ENCODE assay signal across 15 mouse cellular contexts in the genomic region with DNA sequence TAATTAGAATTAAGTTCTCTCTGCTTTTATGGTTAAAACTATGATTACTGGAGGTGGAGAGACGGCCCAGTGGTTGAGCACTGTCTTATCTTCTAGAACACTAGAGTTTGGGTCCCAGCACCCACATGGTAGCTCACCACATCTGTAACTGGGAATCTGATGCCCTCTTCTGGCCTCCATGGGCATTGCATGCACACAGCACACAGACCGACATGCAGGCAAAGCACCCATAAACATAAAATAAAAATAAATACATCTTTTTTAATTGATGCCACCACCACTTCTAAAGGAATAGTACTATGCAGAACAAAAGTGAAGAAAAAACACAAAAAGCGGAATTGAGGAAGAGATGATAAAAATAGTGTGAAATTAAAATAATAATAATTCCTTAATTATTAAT.
DNase-seq lines count a peak whose midpoint lies in the region; ATAC-seq and TF ChIP-seq lines count a peak whose summit lies in the region.
"Had no signal": no experiment of that assay in that cellular context is flagged by ENCODE, and none has a peak within 500 bp of the region (broad histone marks: within the 10 kb centered on the region; RNA-seq: fewer than 3 reads in every experiment).

No protein-coding gene starts in this region.

- no peak overlapping the region for H3K4me2 ChIP-seq in intestine, postnatal 0 days (replicated peaks; ENCODE audit: low read depth)
- no peak overlapping the region for H3K4me2 ChIP-seq in intestine, embryonic 15.5 days (replicated peaks)
- H3K4me2 ChIP-seq in midbrain, postnatal 0 days (ENCODE audit: low read depth, low read length, poor library complexity, severe bottlenecking): no peak overlapping the region
- H3K4me2 ChIP-seq in midbrain, embryonic 14.5 days (ENCODE audit: low read length): no peak overlapping the region

- no peaks in the 10 kb centered on the region for H3K9me3 ChIP-seq in intestine, postnatal 0 days (ENCODE audit: control insufficient read depth)
- H3K9me3 ChIP-seq in intestine, embryonic 15.5 days: no peaks in the 10 kb centered on the region
- H3K9me3 ChIP-seq in midbrain, postnatal 0 days (ENCODE audit: low read length): no peaks in the 10 kb centered on the region
- peaks cover 2% of the 10 kb centered on the region; the same call in 1 of the 2 replicates for H3K9me3 ChIP-seq in midbrain, embryonic 14.5 days (ENCODE audit: control insufficient read depth, low read length)

- H3K36me3 ChIP-seq in intestine, postnatal 0 days (ENCODE audit: control insufficient read depth, insufficient read depth): no peaks in the 10 kb centered on the region
- no peaks in the 10 kb centered on the region for H3K36me3 ChIP-seq in intestine, embryonic 15.5 days
- H3K36me3 ChIP-seq in midbrain, postnatal 0 days (ENCODE audit: insufficient read depth, low read length): no peaks in the 10 kb centered on the region
- H3K36me3 ChIP-seq in midbrain, embryonic 14.5 days (ENCODE audit: control insufficient read depth, insufficient read depth, low read length): no peaks in the 10 kb centered on the region
- H3K36me3 ChIP-seq in small intestine, adult 2 months (ENCODE audit: control insufficient read depth, insufficient read depth, low read length): no peaks in the 10 kb centered on the region

- H3K4me3 ChIP-seq in intestine, postnatal 0 days (ENCODE audit: low read depth, low read length): no peak overlapping the region
- H3K4me3 ChIP-seq in intestine, embryonic 15.5 days (replicated peaks): no peak overlapping the region
- H3K4me3 ChIP-seq in midbrain, postnatal 0 days (ENCODE audit: low read depth, low read length): no peak overlapping the region
- H3K4me3 ChIP-seq in midbrain, embryonic 14.5 days (replicated peaks; ENCODE audit: low read depth, low read length): no peak overlapping the region
- no peak overlapping the region for H3K4me3 ChIP-seq in small intestine, adult 2 months (ENCODE audit: low read depth, low read length)
- H3K4me3 ChIP-seq: left cerebral cortex, adult 2 months had no signal

- TF ChIP-seq POLR2A in small intestine, adult 2 months (IDR thresholded peaks at IDR 0.05; ENCODE audit: low read depth, low read length): no peak

- peak; percentile 38; the same call in 1 of the 2 replicates for TF ChIP-seq CTCF in intestine, postnatal 0 days (IDR thresholded peaks at IDR 0.05; ENCODE audit: low read depth)
- TF ChIP-seq CTCF in midbrain, postnatal 0 days (IDR thresholded peaks at IDR 0.05): peak; percentile 30; the same call in 1 of the 2 replicates
- TF ChIP-seq CTCF in small intestine, adult 2 months (IDR thresholded peaks at IDR 0.05; ENCODE audit: extremely low read depth, insufficient read length, insufficient replicate concordance, low read depth, low read length): 0 out of 2 replicates have a peak, but pooled peaks have one; percentile 6

- H3K4me1 ChIP-seq in intestine, postnatal 0 days (replicated peaks; ENCODE audit: control insufficient read depth, insufficient read depth, low read length): no peaks in the 10 kb centered on the region; the same call in 1 of the 2 replicates
- peaks cover 10% of the 10 kb centered on the region for H3K4me1 ChIP-seq in intestine, embryonic 15.5 days (replicated peaks)
- H3K4me1 ChIP-seq in midbrain, postnatal 0 days (ENCODE audit: insufficient read depth, low read length): peaks cover 3% of the 10 kb centered on the region; the same call in 1 of the 2 replicates
- H3K4me1 ChIP-seq in midbrain, embryonic 14.5 days (ENCODE audit: control insufficient read depth, insufficient read depth, low read length): no peaks in the 10 kb centered on the region
- H3K4me1 ChIP-seq in small intestine, adult 2 months (ENCODE audit: control insufficient read depth, insufficient read depth, insufficient read length, low read length): no peaks in the 10 kb centered on the region; the same call in 1 of the 2 replicates

- no peak for DNase-seq in midbrain, postnatal 0 days (ENCODE audit: low spot score)
- DNase-seq in midbrain, embryonic 14.5 days: no peak
- peak; percentile 44 for DNase-seq in ES-CJ7 (ENCODE audit: low read depth, low spot score)
- DNase-seq in thymus, postnatal 10 days (ENCODE audit: low spot score in 2 of 2): no peak
- DNase-seq: cerebellum, postnatal 10 days; heart, postnatal 36 days; lung, postnatal 4 days; thymus, adult 18-20 months had no signal

- 98% methylated on average over 3 of the region's 3 CpGs for WGBS in intestine, postnatal 0 days
- WGBS in intestine, embryonic 15.5 days: 97% methylated on average over 3 of the region's 3 CpGs
- WGBS in midbrain, postnatal 0 days: 96% methylated on average over 3 of the region's 3 CpGs
- 96% methylated on average over 3 of the region's 3 CpGs for WGBS in midbrain, embryonic 14.5 days
- 95% methylated on average over 3 of the region's 3 CpGs for WGBS in small intestine, adult 2 months

- H3K27ac ChIP-seq in intestine, postnatal 0 days (ENCODE audit: low read depth, low read length): no peak overlapping the region
- H3K27ac ChIP-seq in intestine, embryonic 15.5 days: no peak overlapping the region
- H3K27ac ChIP-seq in midbrain, postnatal 0 days (ENCODE audit: low read depth, low read length): no peak overlapping the region
- H3K27ac ChIP-seq in midbrain, embryonic 14.5 days (replicated peaks; ENCODE audit: low read depth, low read length): no peak overlapping the region
- H3K27ac ChIP-seq in small intestine, adult 2 months (ENCODE audit: insufficient read depth, low read depth, low read length): no peak overlapping the region
- H3K27ac ChIP-seq: left cerebral cortex, adult 2 months had no signal

- ATAC-seq in intestine, postnatal 0 days: no peak
- no peak for ATAC-seq in intestine, embryonic 15.5 days
- ATAC-seq in midbrain, postnatal 0 days (ENCODE audit: low FRiP score): no peak
- ATAC-seq in midbrain, embryonic 14.5 days (ENCODE audit: low FRiP score, low TSS enrichment): no peak
- no peak for ATAC-seq in megakaryocyte, adult 5-6 weeks (ENCODE audit: poor library complexity, severe bottlenecking)
- ATAC-seq: activated CD4-positive, CD25-positive, alpha-beta regulatory T cell, adult 4 months; inflammation-experienced regulatory T-cells, adult 6 months had no signal

- H3K27me3 ChIP-seq in intestine, postnatal 0 days (replicated peaks; ENCODE audit: control insufficient read depth, insufficient read depth, low read length): no peaks in the 10 kb centered on the region
- no peaks in the 10 kb centered on the region for H3K27me3 ChIP-seq in intestine, embryonic 15.5 days (replicated peaks)
- H3K27me3 ChIP-seq in midbrain, postnatal 0 days (ENCODE audit: insufficient read depth, low read length): no peaks in the 10 kb centered on the region
- H3K27me3 ChIP-seq in midbrain, embryonic 14.5 days (ENCODE audit: control insufficient read depth, insufficient read depth, low read length): no peaks in the 10 kb centered on the region
- no peaks in the 10 kb centered on the region for H3K27me3 ChIP-seq in small intestine, adult 2 months (ENCODE audit: control insufficient read depth, insufficient read depth, low read length)

- no peak overlapping the region for H3K9ac ChIP-seq in intestine, postnatal 0 days (ENCODE audit: low read depth, low read length)
- no peak overlapping the region for H3K9ac ChIP-seq in intestine, embryonic 15.5 days
- no peak overlapping the region for H3K9ac ChIP-seq in midbrain, postnatal 0 days (replicated peaks; ENCODE audit: low read length, poor library complexity, severe bottlenecking)
- no peak overlapping the region for H3K9ac ChIP-seq in midbrain, embryonic 14.5 days (replicated peaks; ENCODE audit: low read length)
